ENCODE assay signal across 33 mouse cellular contexts in the genomic region with DNA sequence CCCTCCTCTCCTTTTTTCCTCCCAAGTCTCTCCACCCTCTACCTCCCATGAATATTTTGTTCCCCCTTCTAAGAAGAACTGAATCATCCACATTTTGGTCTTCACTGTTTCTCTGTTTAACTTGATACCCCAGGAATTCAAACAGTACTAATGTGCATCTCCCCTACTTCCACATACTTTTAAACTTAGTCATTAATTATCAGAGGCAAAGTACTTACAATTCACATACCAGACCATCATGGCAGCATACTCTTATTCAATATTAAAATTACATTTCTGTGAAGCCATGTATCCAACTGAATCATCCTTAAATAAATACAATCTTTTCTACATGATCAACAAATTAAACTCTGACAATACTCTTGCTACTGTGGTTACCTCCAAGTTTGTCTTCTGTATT.
"Had no signal": no experiment of that assay in that cellular context is flagged by ENCODE, and none has a peak within 500 bp of the region (broad histone marks: within the 10 kb centered on the region; RNA-seq: fewer than 3 reads in every experiment).

No protein-coding gene starts in this region.

- ATAC-seq: liver, embryonic 12.5 days; liver, postnatal 0 days; lung, postnatal 0 days; midbrain, embryonic 13.5 days; midbrain, embryonic 15.5 days; midbrain, embryonic 16.5 days had no signal

- DNase-seq: left cerebral cortex, postnatal 4 days; liver; liver, embryonic 13.5 days; liver, postnatal 0 days; lung, adult 18-20 months; lung, adult 2 months; lung, embryonic 14.5 days; lung, postnatal 10 days; lung, postnatal 14 days; lung, postnatal 36 days; lung, postnatal 4 days; midbrain, embryonic 14.5 days had no signal

- H3K4me2 ChIP-seq: limb, embryonic 12.5 days; limb, embryonic 13.5 days; limb, embryonic 15.5 days; liver, embryonic 11.5 days; liver, embryonic 12.5 days; liver, embryonic 13.5 days; liver, embryonic 15.5 days; lung, embryonic 14.5 days; lung, embryonic 15.5 days; midbrain, embryonic 11.5 days; midbrain, embryonic 12.5 days; midbrain, embryonic 13.5 days; midbrain, embryonic 15.5 days; neural tube, embryonic 12.5 days; neural tube, embryonic 13.5 days had no signal

- H3K4me1 ChIP-seq: limb, embryonic 15.5 days; liver, embryonic 12.5 days; liver, embryonic 13.5 days; liver, embryonic 15.5 days; lung, embryonic 15.5 days; megakaryocyte, embryonic 14.5 days; midbrain, embryonic 10.5 days; midbrain, embryonic 12.5 days; midbrain, embryonic 13.5 days; midbrain, embryonic 15.5 days; neural tube, embryonic 12.5 days; neural tube, embryonic 13.5 days had no signal

- H3K27ac ChIP-seq: limb, embryonic 10.5 days; limb, embryonic 12.5 days; limb, embryonic 13.5 days; limb, embryonic 15.5 days; liver, embryonic 12.5 days; liver, embryonic 13.5 days; liver, embryonic 14.5 days; liver, embryonic 15.5 days; lung, embryonic 15.5 days; macrophage; midbrain, embryonic 10.5 days; midbrain, embryonic 12.5 days; midbrain, embryonic 13.5 days; midbrain, embryonic 15.5 days; neural tube, embryonic 12.5 days; neural tube, embryonic 13.5 days had no signal

- H3K9ac ChIP-seq: limb, embryonic 12.5 days; limb, embryonic 13.5 days; limb, embryonic 15.5 days; liver, embryonic 12.5 days; liver, embryonic 13.5 days; liver, embryonic 14.5 days; liver, embryonic 15.5 days; liver, postnatal 0 days; lung, embryonic 14.5 days; lung, embryonic 15.5 days; midbrain, embryonic 12.5 days; midbrain, embryonic 13.5 days; midbrain, embryonic 15.5 days; neural tube, embryonic 12.5 days; neural tube, embryonic 13.5 days had no signal

- H3K4me3 ChIP-seq: limb, embryonic 10.5 days; limb, embryonic 12.5 days; limb, embryonic 13.5 days; limb, embryonic 15.5 days; liver, embryonic 12.5 days; liver, embryonic 13.5 days; liver, embryonic 15.5 days; lung, embryonic 15.5 days; megakaryocyte, embryonic 14.5 days; midbrain, embryonic 10.5 days; midbrain, embryonic 12.5 days; midbrain, embryonic 13.5 days; midbrain, embryonic 15.5 days; myocyte; neural tube, embryonic 12.5 days; neural tube, embryonic 13.5 days had no signal

- H3K36me3 ChIP-seq: limb, embryonic 10.5 days; limb, embryonic 12.5 days; limb, embryonic 13.5 days; limb, embryonic 15.5 days; liver, embryonic 12.5 days; liver, embryonic 13.5 days; liver, embryonic 15.5 days; lung, embryonic 15.5 days; midbrain, embryonic 10.5 days; midbrain, embryonic 12.5 days; midbrain, embryonic 13.5 days; midbrain, embryonic 15.5 days; neural tube, embryonic 12.5 days; neural tube, embryonic 13.5 days had no signal

- H3K9me3 ChIP-seq: limb, embryonic 10.5 days; limb, embryonic 12.5 days; limb, embryonic 13.5 days; limb, embryonic 15.5 days; liver, embryonic 12.5 days; liver, embryonic 13.5 days; liver, embryonic 15.5 days; lung, embryonic 15.5 days; midbrain, embryonic 10.5 days; midbrain, embryonic 12.5 days; midbrain, embryonic 13.5 days; midbrain, embryonic 15.5 days; neural tube, embryonic 12.5 days; neural tube, embryonic 13.5 days had no signal

- H3K27me3 ChIP-seq: limb, embryonic 12.5 days; limb, embryonic 13.5 days; limb, embryonic 15.5 days; liver, embryonic 12.5 days; liver, embryonic 13.5 days; liver, embryonic 15.5 days; lung, embryonic 15.5 days; midbrain, embryonic 12.5 days; midbrain, embryonic 13.5 days; midbrain, embryonic 15.5 days; neural tube, embryonic 12.5 days; neural tube, embryonic 13.5 days had no signal
